In the genomic region with DNA sequence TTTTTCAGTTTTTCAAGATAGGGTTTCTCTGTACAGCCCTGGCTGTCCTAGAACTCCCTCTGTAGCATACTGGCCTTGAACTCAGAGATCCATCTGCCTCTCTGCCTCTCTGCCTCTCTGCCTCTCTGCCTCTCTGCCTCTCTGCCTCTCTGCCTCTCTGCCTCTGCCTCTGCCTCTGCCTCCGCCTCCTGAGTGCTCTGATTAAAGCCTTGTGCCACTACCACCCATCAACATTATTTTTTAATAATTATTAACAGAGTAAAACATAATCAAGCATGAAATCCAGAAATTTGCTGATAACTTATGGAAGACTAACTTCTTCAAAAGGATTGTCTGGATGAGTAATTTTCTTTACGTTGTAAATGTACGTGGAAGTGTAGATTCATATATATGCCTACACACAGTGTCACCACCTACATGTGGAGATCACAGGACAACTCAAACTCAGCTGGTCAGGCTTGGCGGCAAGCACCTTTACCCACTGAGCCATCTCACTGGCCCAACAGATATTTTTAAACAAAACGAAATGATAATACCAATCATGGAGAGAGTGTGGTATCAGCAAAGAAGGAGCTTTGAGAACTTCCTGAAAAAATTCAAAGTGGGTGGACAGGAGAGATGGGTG, we compare ENCODE assay signal across 11 mouse cellular contexts.
"Had no signal": no experiment of that assay in that cellular context is flagged by ENCODE, and none has a peak within 500 bp of the region (broad histone marks: within the 10 kb centered on the region; RNA-seq: fewer than 3 reads in every experiment).

No protein-coding gene starts in this region.

- H3K9ac ChIP-seq: limb, embryonic 13.5 days; liver, embryonic 14.5 days; lung, embryonic 15.5 days had no signal

- DNase-seq: lung, postnatal 14 days; right cerebral cortex, adult 18-20 months; thymus, postnatal 4 days had no signal

- H3K4me2 ChIP-seq: limb, embryonic 13.5 days; lung, embryonic 15.5 days; midbrain, embryonic 11.5 days had no signal

- H3K36me3 ChIP-seq: limb, embryonic 13.5 days; lung, embryonic 15.5 days had no signal

- H3K4me3 ChIP-seq: limb, embryonic 13.5 days; lung, embryonic 15.5 days; megakaryocyte, embryonic 14.5 days had no signal

- ATAC-seq: midbrain, embryonic 16.5 days had no signal

- H3K27me3 ChIP-seq: limb, embryonic 13.5 days; lung, embryonic 15.5 days; megakaryocyte, embryonic 14.5 days had no signal

- H3K27ac ChIP-seq: limb, embryonic 13.5 days; liver, embryonic 14.5 days; lung, embryonic 15.5 days; macrophage; stomach, postnatal 0 days had no signal
